Mouse (Mus musculus) ovary, adult 18-20 months (tissue): ENCODE measurements at regions not wholly inside any gene's neighbourhood (a gene's known extent, or its start where the extent isn't known, plus 50 kb on each side); places are given as distances from the start of the nearest gene placed in this dataset.

Experiments used
- DNase-seq: peaks from one replicate; pipeline ENCODE4 v3.0.0; 2022; ENCODE audit warnings: low spot score, mixed read lengths

- no peak for DNase-seq
Measured at GRCm38 (mm10) chr19:14343890-14344289, 254.0 kb downstream of the Tle4 start.

GRCm38 (mm10) chr19:14344467-14344866 is 253.4 kb downstream of the Tle4 start:
- no peak for DNase-seq

GRCm38 (mm10) chr19:14347026-14347425 is 250.8 kb downstream of the Tle4 start:
- DNase-seq, result no peak

- DNase-seq, result no peak
Measured at GRCm38 (mm10) chr19:14347429-14347828, 250.4 kb downstream of the Tle4 start.

- DNase-seq, result no peak
Measured at GRCm38 (mm10) chr19:14349753-14350152, 248.1 kb downstream of the Tle4 start.

GRCm38 (mm10) chr19:14351728-14352340 is 246.0 kb downstream of the Tle4 start:
- no peak for DNase-seq

GRCm38 (mm10) chr19:14352551-14352950 is 245.3 kb downstream of the Tle4 start:
- no peak for DNase-seq

GRCm38 (mm10) chr19:14353151-14353550 is 244.7 kb downstream of the Tle4 start:
- no peak for DNase-seq

- no peak for DNase-seq
Measured at GRCm38 (mm10) chr19:14355128-14355527, 242.7 kb downstream of the Tle4 start.

GRCm38 (mm10) chr19:14355946-14356345 is 241.9 kb downstream of the Tle4 start:
- DNase-seq, result no peak

GRCm38 (mm10) chr19:14360611-14361010 is 237.2 kb downstream of the Tle4 start:
- DNase-seq, result no peak

- no peak for DNase-seq
Measured at GRCm38 (mm10) chr19:14369098-14369604, 228.7 kb downstream of the Tle4 start.

GRCm38 (mm10) chr19:14371360-14371759 is 226.5 kb downstream of the Tle4 start:
- DNase-seq, result no peak

- DNase-seq, result no peak
Measured at GRCm38 (mm10) chr19:14373996-14374395, 223.9 kb downstream of the Tle4 start.

GRCm38 (mm10) chr19:14380898-14381297 is 217.0 kb downstream of the Tle4 start:
- no peak for DNase-seq

GRCm38 (mm10) chr19:14387796-14388195 is 210.1 kb downstream of the Tle4 start:
- DNase-seq, result no peak

- DNase-seq, result no peak
Measured at GRCm38 (mm10) chr19:14388539-14388938, 209.3 kb downstream of the Tle4 start.

- DNase-seq, result no peak
Measured at GRCm38 (mm10) chr19:14389881-14390837, 207.7 kb downstream of the Tle4 start.

GRCm38 (mm10) chr19:14390914-14391313 is 206.9 kb downstream of the Tle4 start:
- no peak for DNase-seq
